Mouse (Mus musculus): Measurements from ENCODE around the gene Zdhhc13. TPM values are rescaled to one million over a fixed set of nuclear protein-coding genes. Genes with fewer than 3 reads are reported as not detected.

Gene Zdhhc13
- polyA plus RNA-seq, 1 experiment from 2014 or later, result 28.8 TPM

DNA sequence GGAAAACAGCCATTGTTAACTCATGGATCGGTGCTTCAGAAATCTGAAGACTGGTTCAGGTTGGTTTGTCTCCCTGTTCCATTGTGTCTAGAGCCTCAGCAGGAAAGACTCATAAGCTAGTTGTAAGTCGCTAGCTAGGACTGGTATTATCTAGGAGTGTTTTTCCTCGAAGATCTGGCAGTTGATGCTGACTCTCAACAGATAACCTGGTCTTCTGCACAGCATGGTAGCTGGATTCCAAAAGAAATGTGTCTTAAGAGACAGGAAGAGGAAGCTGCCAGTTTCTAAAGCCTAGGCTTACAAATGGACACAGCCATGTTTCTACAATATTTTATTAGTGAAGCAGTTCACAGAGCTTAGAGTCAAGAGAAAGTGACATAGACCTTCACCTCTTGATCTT, 2.6 kb downstream of the Zdhhc13 start:
- Histone ChIP-seq H3K4me2 (replicated peaks) (no peak overlapping the region), H3K27me3 (no peaks in the 10 kb centered on the region), H3K9me3 (no peaks in the 10 kb centered on the region), H3K4me3 (no peak overlapping the region), H3K36me3 (peaks cover 4% of the 10 kb centered on the region), H3K27ac (no peak overlapping the region), H3K4me1 (peaks cover 12% of the 10 kb centered on the region), H3K9ac (no peak overlapping the region)
- no peak for ATAC-seq (ENCODE audit: low FRiP score, low read depth)
- 80% methylated on average over 3 of the region's 3 CpGs for WGBS

- WGBS, result 80% methylated on average over 3 of the region's 3 CpGs
- no peak for ATAC-seq (ENCODE audit: low FRiP score, low read depth)
- peaks cover 3% of the 10 kb centered on the region; the same call in 1 of the 2 replicates for H3K4me1 ChIP-seq
These were observed 6.3 kb downstream of the Zdhhc13 start for GRCm38 (mm10) chr7:48795130-48795529.

DNA sequence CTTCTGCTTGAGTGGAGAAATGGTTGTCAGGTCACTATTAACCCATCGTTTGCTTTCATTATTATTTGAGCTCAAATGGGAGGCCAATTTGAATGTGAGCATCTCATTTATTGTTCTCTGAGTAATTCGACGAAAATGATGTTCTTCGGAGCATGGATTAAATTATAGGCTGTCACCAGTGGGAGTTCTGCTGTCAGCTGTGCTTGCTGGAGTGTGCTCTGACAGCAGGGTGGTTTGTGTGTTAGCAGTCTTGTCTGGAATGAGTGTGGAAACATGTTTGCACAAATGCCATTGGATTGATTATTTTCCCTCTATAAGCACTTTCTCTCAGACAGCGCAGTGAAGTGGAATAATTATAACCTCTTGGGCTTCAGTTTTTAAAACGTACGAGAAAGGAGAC, 14.6 kb downstream of the Zdhhc13 start:
- Histone ChIP-seq H3K9ac (no peak overlapping the region), H3K4me2 (replicated peaks) (no peak overlapping the region), H3K36me3 (peaks cover 45% of the 10 kb centered on the region), H3K27me3 (no peaks in the 10 kb centered on the region), H3K4me1 (no peaks in the 10 kb centered on the region), H3K27ac (no peak overlapping the region), H3K9me3 (no peaks in the 10 kb centered on the region), H3K4me3 (no peak overlapping the region)
- no peak for ATAC-seq (ENCODE audit: low FRiP score, low read depth)
- 89% methylated on average over 7 of the region's 7 CpGs for WGBS

More at GRCm38 (mm10) chr7:48795130-48795529, 6.3 kb downstream of the Zdhhc13 start:
- Histone ChIP-seq H3K4me3 (no peak overlapping the region), H3K27me3 (no peaks in the 10 kb centered on the region), H3K36me3 (peaks cover 11% of the 10 kb centered on the region), H3K27ac (no peak overlapping the region), H3K4me2 (replicated peaks) (no peak overlapping the region), H3K9me3 (no peaks in the 10 kb centered on the region), H3K9ac (no peak overlapping the region)

- no peak overlapping the region for H3K27ac ChIP-seq
- H3K9me3 ChIP-seq, result no peaks in the 10 kb centered on the region
- peaks cover 61% of the 10 kb centered on the region for H3K36me3 ChIP-seq
- no peak overlapping the region for H3K9ac ChIP-seq
- no peak for ATAC-seq (ENCODE audit: low FRiP score, low read depth)
- H3K27me3 ChIP-seq, result no peaks in the 10 kb centered on the region
- no peak overlapping the region for H3K4me3 ChIP-seq
- no peaks in the 10 kb centered on the region for H3K4me1 ChIP-seq
- no peak overlapping the region for H3K4me2 ChIP-seq (replicated peaks)
- WGBS, result 83% methylated on average over 4 of the region's 4 CpGs
These were observed 17.8 kb downstream of the Zdhhc13 start for GRCm38 (mm10) chr7:48806587-48806986.

DNA sequence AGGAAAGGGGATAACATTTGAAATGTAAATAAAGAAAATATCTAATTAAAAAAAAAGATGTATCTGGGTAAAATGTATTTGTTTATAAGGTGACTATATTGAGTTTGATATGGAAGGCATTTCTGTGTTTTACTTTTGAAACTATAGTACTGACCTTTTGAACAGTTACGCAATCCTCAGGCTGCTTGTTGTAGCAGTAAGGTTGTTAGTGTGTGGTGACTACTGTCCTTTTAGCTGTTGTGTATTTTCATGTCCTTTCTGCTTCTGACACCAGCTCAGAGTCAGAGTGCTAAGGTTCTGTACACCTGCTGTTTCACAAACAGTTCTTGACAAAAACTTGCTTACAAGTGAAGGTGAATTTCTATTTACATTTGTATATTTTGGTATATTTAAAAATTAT, 21.8 kb downstream of the Zdhhc13 start:
- Histone ChIP-seq H3K4me1 (no peaks in the 10 kb centered on the region; the same call in 1 of the 2 replicates), H3K36me3 (peaks cover 56% of the 10 kb centered on the region), H3K4me3 (no peak overlapping the region), H3K27me3 (no peaks in the 10 kb centered on the region), H3K9me3 (no peaks in the 10 kb centered on the region), H3K4me2 (replicated peaks) (no peak overlapping the region), H3K9ac (no peak overlapping the region), H3K27ac (no peak overlapping the region)
- WGBS, result 95% methylated on average over 1 of the region's 1 CpGs
- ATAC-seq (ENCODE audit: low FRiP score, low read depth), result no peak

DNA sequence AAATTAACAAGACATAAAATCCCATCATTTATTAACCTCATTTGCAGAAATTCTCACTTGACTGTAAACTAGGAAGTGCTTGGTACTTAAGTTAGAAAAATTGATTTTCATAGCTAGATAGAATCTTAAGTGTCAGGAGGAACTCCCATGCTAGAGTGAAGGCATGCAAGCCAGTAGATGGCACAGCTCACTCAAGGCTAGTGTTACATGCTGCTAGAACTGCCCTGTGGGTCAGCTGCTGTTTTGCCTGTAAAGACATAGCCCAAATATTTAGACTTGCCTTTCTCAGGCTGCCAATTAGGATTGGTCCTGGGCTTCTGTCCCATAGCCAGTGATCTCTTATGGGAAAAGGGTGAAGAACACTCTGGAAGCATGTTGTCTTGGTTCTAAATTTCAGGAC, 23.6 kb downstream of the Zdhhc13 start:
- Histone ChIP-seq H3K4me1 (no peaks in the 10 kb centered on the region; the same call in 1 of the 2 replicates), H3K9ac (no peak overlapping the region), H3K4me3 (no peak overlapping the region), H3K27me3 (no peaks in the 10 kb centered on the region), H3K4me2 (replicated peaks) (no peak overlapping the region), H3K36me3 (peaks cover 49% of the 10 kb centered on the region), H3K27ac (no peak overlapping the region), H3K9me3 (no peaks in the 10 kb centered on the region)
- no peak for ATAC-seq (ENCODE audit: low FRiP score, low read depth)

GRCm38 (mm10) chr7:48813594-48813993, 24.8 kb downstream of the Zdhhc13 start:
- no peak for ATAC-seq (ENCODE audit: low FRiP score, low read depth)
- WGBS, result 60% methylated on average over 1 of the region's 1 CpGs

DNA sequence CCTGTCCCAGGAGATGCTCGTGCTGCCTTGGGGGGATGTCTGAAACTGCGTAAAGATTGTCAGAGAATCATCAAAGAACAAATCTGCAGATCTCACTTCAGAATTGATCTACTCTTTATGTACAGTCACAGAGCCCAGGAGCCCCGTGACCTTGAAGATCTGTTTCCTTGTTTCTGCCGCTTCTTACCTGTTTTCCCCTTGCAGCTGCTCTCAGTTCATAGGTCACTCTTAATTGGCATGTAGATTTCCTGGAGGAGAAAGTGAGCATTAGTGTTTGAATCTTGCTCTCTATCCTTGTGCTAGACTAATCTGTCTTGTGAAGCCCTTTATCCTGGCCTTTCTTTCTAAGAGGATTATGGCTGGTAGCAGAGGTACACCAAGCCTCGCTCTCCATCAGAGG, 32.9 kb downstream of the Zdhhc13 start:
- Histone ChIP-seq H3K4me2 (replicated peaks) (no peak overlapping the region), H3K9ac (no peak overlapping the region), H3K36me3 (peaks cover 80% of the 10 kb centered on the region), H3K27me3 (no peaks in the 10 kb centered on the region), H3K4me3 (no peak overlapping the region), H3K4me1 (no peaks in the 10 kb centered on the region), H3K27ac (no peak overlapping the region), H3K9me3 (no peaks in the 10 kb centered on the region)
- ATAC-seq (ENCODE audit: low FRiP score, low read depth), result no peak
- 89% methylated on average over 5 of the region's 5 CpGs for WGBS

More at GRCm38 (mm10) chr7:48813594-48813993, 24.8 kb downstream of the Zdhhc13 start:
- Histone ChIP-seq H3K4me1 (no peaks in the 10 kb centered on the region; the same call in 1 of the 2 replicates), H3K27ac (no peak overlapping the region), H3K9ac (no peak overlapping the region), H3K36me3 (peaks cover 49% of the 10 kb centered on the region), H3K4me3 (no peak overlapping the region), H3K4me2 (replicated peaks) (no peak overlapping the region), H3K27me3 (no peaks in the 10 kb centered on the region), H3K9me3 (no peaks in the 10 kb centered on the region)

GRCm38 (mm10) chr7:48823621-48824020, 34.8 kb downstream of the Zdhhc13 start:
- 93% methylated on average over 3 of the region's 3 CpGs for WGBS
- H3K4me2 ChIP-seq (replicated peaks), result no peak overlapping the region
- no peak for ATAC-seq (ENCODE audit: low FRiP score, low read depth)
- no peaks in the 10 kb centered on the region for H3K27me3 ChIP-seq
- no peaks in the 10 kb centered on the region for H3K9me3 ChIP-seq
- no peaks in the 10 kb centered on the region for H3K4me1 ChIP-seq
- no peak overlapping the region for H3K9ac ChIP-seq
- H3K4me3 ChIP-seq, result no peak overlapping the region
- H3K36me3 ChIP-seq, result peaks cover 85% of the 10 kb centered on the region
- no peak overlapping the region for H3K27ac ChIP-seq

DNA sequence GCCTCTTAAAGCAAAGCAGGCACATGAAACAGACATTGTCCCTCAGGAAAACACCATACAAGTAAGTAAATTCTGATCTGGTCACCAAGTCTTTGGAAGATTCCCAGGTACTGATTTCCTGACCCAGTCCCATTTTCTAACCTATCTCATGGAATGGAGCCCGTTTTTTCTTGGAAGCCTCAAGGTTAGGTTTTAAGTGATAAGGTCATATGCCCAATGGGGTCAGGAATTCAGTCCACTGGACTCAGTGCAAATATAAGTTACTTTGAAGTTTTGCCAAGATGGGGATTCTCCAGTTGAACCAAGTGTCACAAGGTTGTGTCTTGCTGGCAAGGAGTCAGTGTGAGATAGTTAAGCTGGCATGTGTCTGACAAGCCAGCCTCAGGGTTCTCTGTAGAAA, 35.9 kb downstream of the Zdhhc13 start:
- H3K9ac ChIP-seq, result no peak overlapping the region
- H3K27me3 ChIP-seq, result no peaks in the 10 kb centered on the region
- H3K4me2 ChIP-seq (replicated peaks), result no peak overlapping the region
- H3K4me3 ChIP-seq, result no peak overlapping the region
- no peak overlapping the region for H3K27ac ChIP-seq
- no peak for ATAC-seq (ENCODE audit: low FRiP score, low read depth)
- H3K36me3 ChIP-seq, result peaks cover 74% of the 10 kb centered on the region
- 82% methylated on average over 1 of the region's 1 CpGs for WGBS
- no peaks in the 10 kb centered on the region for H3K4me1 ChIP-seq
- no peaks in the 10 kb centered on the region for H3K9me3 ChIP-seq

DNA sequence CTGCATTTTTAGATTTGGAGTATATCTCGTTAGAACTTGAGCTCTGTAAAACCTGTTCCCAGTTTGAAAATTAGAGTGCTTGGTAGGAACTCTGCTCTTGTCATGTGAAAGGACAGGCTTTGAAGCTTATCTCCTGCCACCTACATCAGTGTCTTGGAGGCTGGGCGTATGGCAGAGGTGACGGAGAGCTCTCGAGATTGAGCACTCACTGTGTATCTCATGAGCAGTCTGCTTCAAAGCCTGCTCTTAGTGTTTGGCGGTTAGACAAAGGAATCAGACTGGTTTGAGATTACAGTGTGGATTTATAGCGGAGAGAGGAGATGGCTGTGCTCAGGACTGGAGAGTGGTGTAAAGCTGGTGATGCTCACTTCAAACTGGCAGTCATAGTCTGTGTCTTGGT, 36.4 kb downstream of the Zdhhc13 start:
- Histone ChIP-seq H3K9me3 (no peaks in the 10 kb centered on the region), H3K4me1 (no peaks in the 10 kb centered on the region), H3K36me3 (peaks cover 69% of the 10 kb centered on the region), H3K27me3 (no peaks in the 10 kb centered on the region), H3K4me2 (replicated peaks) (no peak overlapping the region), H3K27ac (no peak overlapping the region), H3K9ac (no peak overlapping the region), H3K4me3 (no peak overlapping the region)
- no peak for ATAC-seq (ENCODE audit: low FRiP score, low read depth)
- 87% methylated on average over 6 of the region's 6 CpGs for WGBS

DNA sequence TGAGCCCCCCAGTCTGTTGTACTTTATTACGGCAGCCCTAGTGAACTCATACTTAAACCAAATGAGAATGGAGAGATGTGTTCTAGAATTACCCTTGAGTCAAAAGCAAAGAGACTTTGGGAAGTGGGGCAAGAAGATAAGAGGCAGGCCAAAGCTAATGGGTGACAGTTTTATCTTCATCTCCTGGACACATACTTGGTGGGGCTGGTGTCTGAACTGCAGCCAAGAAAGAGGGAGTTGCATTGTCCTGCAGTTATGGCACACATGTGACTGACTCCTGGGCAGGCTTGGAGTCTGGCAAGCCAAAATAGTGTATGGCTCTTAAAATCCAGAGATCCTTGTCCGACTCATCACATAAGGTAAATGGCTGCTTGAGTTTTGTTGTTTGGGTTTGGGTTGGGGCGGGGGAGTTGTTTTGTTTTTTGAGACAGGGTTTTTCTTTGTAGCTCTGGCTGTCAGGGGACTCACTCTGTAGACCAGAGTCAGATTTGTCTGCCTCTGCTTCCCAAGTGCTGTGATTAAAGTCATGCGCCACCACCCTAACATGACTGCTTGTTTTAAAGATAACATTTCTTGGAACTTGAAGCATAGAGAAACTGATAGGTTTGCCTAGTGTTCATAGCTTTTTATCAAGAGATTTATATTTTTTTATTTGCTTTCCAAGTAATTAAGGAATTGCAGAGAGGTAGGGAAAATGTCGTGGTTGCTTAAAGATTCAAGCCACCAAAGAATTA, 40.5 kb downstream of the Zdhhc13 start:
- H3K9ac ChIP-seq, result no peak overlapping the region
- no peak overlapping the region for H3K4me3 ChIP-seq
- H3K9me3 ChIP-seq, result no peaks in the 10 kb centered on the region
- H3K4me2 ChIP-seq (replicated peaks), result no peak overlapping the region
- whole genome bisulfite sequencing, result 71% methylated on average over 5 of the region's 5 CpGs
- H3K36me3 ChIP-seq, result peaks cover 36% of the 10 kb centered on the region
- ATAC-seq (ENCODE audit: low FRiP score, low read depth), result no peak
- no peak overlapping the region for H3K27ac ChIP-seq
- H3K27me3 ChIP-seq, result no peaks in the 10 kb centered on the region
- H3K4me1 ChIP-seq, result no peaks in the 10 kb centered on the region

DNA sequence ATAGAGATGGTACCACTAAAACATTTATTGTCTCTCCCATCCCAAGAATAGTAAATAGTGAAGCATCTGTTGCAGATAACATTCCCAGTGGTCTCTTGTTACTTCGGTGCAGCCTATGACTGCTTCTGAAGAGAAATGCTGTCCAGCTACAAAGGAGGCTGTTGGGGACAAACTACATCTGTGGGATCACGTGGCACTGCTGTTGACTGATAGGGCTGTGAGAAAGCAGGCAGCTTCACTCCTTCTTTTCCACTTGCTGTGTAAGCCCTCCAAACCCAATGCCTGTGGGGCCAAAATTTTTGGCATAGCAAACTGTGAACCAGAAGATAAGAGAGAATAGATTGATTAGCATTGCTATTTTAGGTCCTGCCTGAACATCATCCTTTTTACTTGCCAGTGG, 41.6 kb downstream of the Zdhhc13 start:
- no peak overlapping the region for H3K4me3 ChIP-seq
- no peak overlapping the region for H3K27ac ChIP-seq
- H3K9ac ChIP-seq, result no peak overlapping the region
- no peak overlapping the region for H3K4me2 ChIP-seq (replicated peaks)
- H3K36me3 ChIP-seq, result peaks cover 26% of the 10 kb centered on the region
- no peak for ATAC-seq (ENCODE audit: low FRiP score, low read depth)
- peaks cover 3% of the 10 kb centered on the region; the same call in 1 of the 2 replicates for H3K4me1 ChIP-seq
- H3K27me3 ChIP-seq, result no peaks in the 10 kb centered on the region
- no peaks in the 10 kb centered on the region for H3K9me3 ChIP-seq
- WGBS, result 36% methylated on average over 2 of the region's 2 CpGs

All from limb, embryonic 13.5 days (tissue).